Mouse (Mus musculus) neural tube, embryonic 15.5 days (tissue): ENCODE measurements around the gene Slco2a1. TPM values are rescaled to one million over a fixed set of nuclear protein-coding genes. Genes with fewer than 3 reads are reported as not detected.

Experiments
- ATAC-seq: fragments of 200-750 bp; cut with Nextera tagmentation; 2 replicates; pipeline ENCODE4 v1.8.0; 2017; ENCODE audit warnings: mild to moderate bottlenecking, moderate TSS enrichment, moderate library complexity; ENCODE audit not compliant: low FRiP score
- H3K27ac ChIP-seq: fragments of 300-500 bp; sonication (generic); replicated peaks from 2 replicates; pipeline ENCODE4 v1.5.1; 2015; ENCODE audit warnings: mild to moderate bottlenecking, inconsistent platforms
- H3K27me3 ChIP-seq: fragments of 300-500 bp; sonication (generic); replicated peaks from 2 replicates; pipeline ENCODE4 v1.6.1; 2015; ENCODE audit warnings: inconsistent platforms
- H3K36me3 ChIP-seq: fragments of 300-500 bp; sonication (generic); 2 replicates; pipeline ENCODE4 v1.6.1; 2015; ENCODE audit warnings: inconsistent platforms
- H3K4me1 ChIP-seq: fragments of 300-500 bp; sonication (generic); 2 replicates; pipeline ENCODE4 v1.6.1; 2015; ENCODE audit warnings: inconsistent platforms
- H3K4me2 ChIP-seq: fragments of 300-500 bp; sonication (generic); 2 replicates; pipeline ENCODE4 v1.6.1; 2015; ENCODE audit warnings: inconsistent platforms, mild to moderate bottlenecking, moderate library complexity
- H3K4me3 ChIP-seq: fragments of 300-500 bp; sonication (generic); replicated peaks from 2 replicates; pipeline ENCODE4 v1.5.1; 2015; ENCODE audit warnings: mild to moderate bottlenecking, inconsistent platforms
- H3K9ac ChIP-seq: fragments of 300-500 bp; sonication (generic); replicated peaks from 2 replicates; pipeline ENCODE4 v1.6.1; 2015; ENCODE audit warnings: mild to moderate bottlenecking, inconsistent platforms
- H3K9me3 ChIP-seq: fragments of 300-500 bp; sonication (generic); replicated peaks from 2 replicates; pipeline ENCODE4 v1.6.1; 2016; ENCODE audit warnings: inconsistent platforms
- WGBS: fragments of 180-500 bp; shearing (Covaris S2); methylation state at CpG from one replicate; pipeline ENCODE4 v1.1.7; 2015; ENCODE audit warnings: mixed read lengths; 5-methylcytosine and 5-hydroxymethylcytosine counted together
- polyA plus RNA-seq: library from polyadenylated mRNA; unstranded; fragments of >200 nt; fragmentation: Nextera tagmentation; extraction: Ambion mirVana; gene quantifications from 2 replicates; pipeline ENCODE4 v1.2.1, GENCODE M21; 2015

The Slco2a1 gene
- polyA plus RNA-seq, 1 experiment from 2014 or later: 2.6 TPM

DNA sequence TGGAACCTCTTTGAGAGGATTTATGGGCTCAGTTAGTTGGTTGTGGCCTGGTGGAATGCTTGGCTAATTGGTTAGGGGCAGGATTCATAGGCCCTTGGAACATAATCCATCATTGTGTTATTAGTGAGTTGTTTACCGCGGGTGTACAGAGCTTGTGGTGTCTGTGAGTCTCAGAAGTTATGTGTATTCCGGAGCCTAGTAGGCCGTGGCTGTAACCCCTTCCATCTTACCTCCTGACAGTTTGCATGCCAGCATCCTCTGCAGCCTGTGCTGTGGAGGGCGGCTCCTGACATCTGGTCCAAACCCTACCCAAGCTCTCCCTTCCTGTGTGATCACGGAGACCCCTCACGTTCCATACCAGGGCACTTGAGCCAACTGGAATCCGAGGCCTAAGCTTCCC lies 125.8 kb downstream of the Slco2a1 start:
- Histone ChIP-seq H3K4me1 (peaks cover 70% of the 10 kb centered on the region), H3K27ac (no peak overlapping the region), H3K9me3 (no peaks in the 10 kb centered on the region), H3K27me3 (no peaks in the 10 kb centered on the region), H3K9ac (peak overlapping the region; percentile 20; the same call in 1 of the 2 replicates), H3K4me2 (peak overlapping the region; percentile 79), H3K4me3 (peak overlapping the region; percentile 91), H3K36me3 (0 out of 2 replicates have a peak, but pooled peaks cover 5% of the 10 kb centered on the region)
- ATAC-seq: no peak
- 63% methylated on average over 8 of the region's 8 CpGs for WGBS

DNA sequence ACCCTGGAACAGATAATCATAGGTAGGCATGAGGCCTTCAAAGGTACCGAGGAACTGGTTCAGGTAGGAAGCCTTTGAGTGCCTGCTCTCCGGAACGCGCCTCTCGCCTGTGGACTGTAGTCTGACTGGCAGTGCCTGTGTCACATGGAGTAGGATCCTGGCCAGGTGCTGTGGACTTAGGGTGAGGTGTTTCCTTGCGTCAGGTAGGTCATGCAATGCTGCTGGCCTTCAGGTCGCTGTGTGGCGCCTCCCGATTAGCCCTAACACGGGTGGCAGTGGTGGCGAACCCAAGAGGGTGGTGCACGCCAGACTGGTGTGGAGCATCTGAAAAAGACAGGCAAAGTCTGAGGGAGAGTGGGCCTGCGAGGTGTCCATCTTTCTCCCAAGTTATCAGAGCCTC lies 126.4 kb downstream of the Slco2a1 start:
- H3K27ac ChIP-seq: no peak overlapping the region
- H3K9ac ChIP-seq: no peak overlapping the region
- peak overlapping the region; percentile 79 for H3K4me2 ChIP-seq
- H3K9me3 ChIP-seq: no peaks in the 10 kb centered on the region
- H3K4me3 ChIP-seq: peak overlapping the region; percentile 91; the same call in 1 of the 2 replicates
- peaks cover 72% of the 10 kb centered on the region for H3K4me1 ChIP-seq
- no peak for ATAC-seq
- 0 out of 2 replicates have a peak, but pooled peaks cover 5% of the 10 kb centered on the region for H3K36me3 ChIP-seq
- 92% methylated on average over 13 of the region's 13 CpGs for WGBS
- H3K27me3 ChIP-seq: no peaks in the 10 kb centered on the region

- Histone ChIP-seq H3K27me3 (no peaks in the 10 kb centered on the region), H3K27ac (no peak overlapping the region), H3K9me3 (no peaks in the 10 kb centered on the region), H3K9ac (no peak overlapping the region), H3K36me3 (0 out of 2 replicates have a peak, but pooled peaks cover 5% of the 10 kb centered on the region), H3K4me2 (no peak overlapping the region), H3K4me3 (no peak overlapping the region), H3K4me1 (peaks cover 73% of the 10 kb centered on the region)
- no peak for ATAC-seq
- WGBS: 82% methylated on average over 4 of the region's 4 CpGs
Measured at GRCm38 (mm10) chr9:103116941-103117340, 128.4 kb downstream of the Slco2a1 start.

- H3K9me3 ChIP-seq: no peaks in the 10 kb centered on the region
- H3K27me3 ChIP-seq: no peaks in the 10 kb centered on the region
- no peak overlapping the region for H3K4me2 ChIP-seq
- H3K36me3 ChIP-seq: 0 out of 2 replicates have a peak, but pooled peaks cover 5% of the 10 kb centered on the region
- H3K4me1 ChIP-seq: peaks cover 73% of the 10 kb centered on the region
- no peak overlapping the region for H3K27ac ChIP-seq
- no peak overlapping the region for H3K4me3 ChIP-seq
- no peak overlapping the region for H3K9ac ChIP-seq
- no peak for ATAC-seq
- 23% methylated on average over 5 of the region's 5 CpGs for WGBS
Measured at GRCm38 (mm10) chr9:103117495-103117894, 129.0 kb downstream of the Slco2a1 start.

GRCm38 (mm10) chr9:103117951-103118350 lies 129.4 kb downstream of the Slco2a1 start:
- no peak overlapping the region for H3K9ac ChIP-seq
- H3K27ac ChIP-seq: no peak overlapping the region
- H3K4me1 ChIP-seq: peaks cover 69% of the 10 kb centered on the region
- H3K27me3 ChIP-seq: no peaks in the 10 kb centered on the region
- no peak overlapping the region for H3K4me3 ChIP-seq
- H3K36me3 ChIP-seq: 0 out of 2 replicates have a peak, but pooled peaks cover 5% of the 10 kb centered on the region
- H3K4me2 ChIP-seq: no peak overlapping the region
- no peaks in the 10 kb centered on the region for H3K9me3 ChIP-seq
- ATAC-seq: no peak
- WGBS: 78% methylated on average over 8 of the region's 8 CpGs

DNA sequence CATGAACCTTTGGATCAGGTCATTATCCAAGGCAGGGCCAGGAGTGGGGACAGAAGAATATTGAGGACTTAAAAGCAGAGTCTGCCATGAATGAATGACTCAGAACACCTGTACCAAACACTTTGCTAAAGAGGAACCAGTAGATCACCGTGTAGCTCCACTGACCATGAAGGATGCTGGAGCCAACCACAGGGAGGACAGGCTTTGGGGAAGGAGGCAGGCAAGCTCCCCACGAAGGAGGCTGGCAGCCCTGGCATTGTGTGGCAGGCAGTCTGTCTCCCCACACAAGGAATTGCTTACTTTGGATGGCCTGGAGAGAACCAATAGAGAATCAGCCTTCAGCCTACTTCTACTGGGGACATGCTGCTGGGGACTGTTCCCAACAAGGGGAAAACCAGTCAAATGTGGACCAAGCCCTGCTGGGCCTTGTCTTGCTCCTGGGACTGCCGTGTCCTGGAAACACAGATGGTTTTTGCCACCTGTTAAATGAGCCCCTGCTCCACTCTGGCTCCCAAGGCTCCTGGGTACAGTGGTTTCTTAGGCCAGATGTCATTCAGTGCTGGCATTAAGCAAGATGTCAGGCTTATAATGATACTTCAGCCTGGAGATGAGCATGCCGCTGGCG lies 130.3 kb downstream of the Slco2a1 start:
- Histone ChIP-seq H3K27ac (no peak overlapping the region), H3K36me3 (0 out of 2 replicates have a peak, but pooled peaks cover 5% of the 10 kb centered on the region), H3K9me3 (no peaks in the 10 kb centered on the region), H3K27me3 (no peaks in the 10 kb centered on the region), H3K4me2 (no peak overlapping the region), H3K4me1 (peaks cover 61% of the 10 kb centered on the region), H3K9ac (no peak overlapping the region), H3K4me3 (no peak overlapping the region)
- ATAC-seq: no peak
- WGBS: 74% methylated on average over 5 of the region's 5 CpGs

DNA sequence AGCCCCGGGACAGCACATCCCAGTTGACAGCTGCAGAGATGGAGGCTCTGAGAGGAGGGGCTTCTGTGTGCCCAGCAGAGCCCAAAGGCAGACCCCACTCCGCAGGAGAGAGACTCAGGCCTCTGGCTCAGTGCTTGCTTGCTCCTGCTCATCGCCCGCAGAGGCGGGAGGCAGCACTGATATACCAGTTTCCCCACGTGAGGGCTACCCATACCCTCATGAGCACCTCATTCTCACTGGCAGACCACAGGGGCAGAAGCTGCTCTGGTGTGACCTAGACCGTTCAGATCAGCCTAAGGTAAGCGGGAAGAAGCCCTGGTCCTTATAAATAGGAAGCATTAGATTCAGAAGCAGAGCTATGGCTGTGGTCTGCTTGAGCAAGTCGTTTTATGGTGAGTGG lies 131.3 kb downstream of the Slco2a1 start:
- H3K27ac ChIP-seq: no peak overlapping the region; the same call in 1 of the 2 replicates
- no peak overlapping the region for H3K9ac ChIP-seq
- 84% methylated on average over 9 of the region's 9 CpGs for WGBS
- H3K36me3 ChIP-seq: 0 out of 2 replicates have a peak, but pooled peaks cover 5% of the 10 kb centered on the region
- no peaks in the 10 kb centered on the region for H3K27me3 ChIP-seq
- ATAC-seq: no peak
- H3K4me2 ChIP-seq: no peak overlapping the region
- H3K4me3 ChIP-seq: no peak overlapping the region
- peaks cover 51% of the 10 kb centered on the region for H3K4me1 ChIP-seq
- no peaks in the 10 kb centered on the region for H3K9me3 ChIP-seq

- Histone ChIP-seq H3K9me3 (no peaks in the 10 kb centered on the region), H3K27ac (no peak overlapping the region; the same call in 1 of the 2 replicates), H3K4me2 (no peak overlapping the region), H3K4me3 (no peak overlapping the region), H3K9ac (no peak overlapping the region), H3K4me1 (peaks cover 46% of the 10 kb centered on the region), H3K36me3 (0 out of 2 replicates have a peak, but pooled peaks cover 5% of the 10 kb centered on the region), H3K27me3 (no peaks in the 10 kb centered on the region)
- 53% methylated on average over 2 of the region's 2 CpGs for WGBS
- ATAC-seq: peak; percentile 12; the same call in 1 of the 2 replicates
Measured at GRCm38 (mm10) chr9:103120231-103120630, 131.7 kb downstream of the Slco2a1 start.

DNA sequence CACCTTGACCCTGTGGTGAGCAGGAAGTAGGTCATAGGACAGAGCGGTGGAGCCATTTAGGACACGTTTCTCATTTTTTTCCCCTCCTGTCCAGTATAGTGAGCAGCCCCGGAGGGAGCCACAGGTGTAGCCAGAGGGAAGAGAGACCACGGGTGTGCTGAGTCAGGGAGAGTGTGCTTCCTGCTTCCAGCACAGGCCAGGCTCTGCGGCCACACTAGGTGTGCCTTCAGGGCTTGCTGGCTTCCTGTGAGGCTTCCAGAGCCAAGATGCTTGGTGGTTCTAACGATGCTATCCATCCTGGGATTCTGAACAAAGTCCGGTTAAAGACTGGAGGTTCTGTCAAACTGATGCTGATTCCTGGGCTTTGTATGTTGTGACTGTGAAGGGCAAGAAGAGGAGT lies 133.0 kb downstream of the Slco2a1 start:
- no peak for ATAC-seq
- Histone ChIP-seq H3K36me3 (0 out of 2 replicates have a peak, but pooled peaks cover 3% of the 10 kb centered on the region), H3K4me1 (peaks cover 42% of the 10 kb centered on the region), H3K4me2 (no peak overlapping the region), H3K27ac (no peak overlapping the region), H3K9ac (no peak overlapping the region), H3K27me3 (no peaks in the 10 kb centered on the region), H3K9me3 (no peaks in the 10 kb centered on the region), H3K4me3 (no peak overlapping the region)
- WGBS: 87% methylated on average over 7 of the region's 7 CpGs

GRCm38 (mm10) chr9:103124746-103125145 lies 136.2 kb downstream of the Slco2a1 start:
- no peak overlapping the region for H3K4me3 ChIP-seq
- 91% methylated on average over 4 of the region's 4 CpGs for WGBS
- peaks cover 5% of the 10 kb centered on the region; the same call in 1 of the 2 replicates for H3K36me3 ChIP-seq
- H3K27me3 ChIP-seq: no peaks in the 10 kb centered on the region
- H3K4me2 ChIP-seq: no peak overlapping the region
- peaks cover 14% of the 10 kb centered on the region for H3K4me1 ChIP-seq
- no peak overlapping the region for H3K9ac ChIP-seq
- no peaks in the 10 kb centered on the region for H3K9me3 ChIP-seq
- no peak for ATAC-seq
- H3K27ac ChIP-seq: no peak overlapping the region

DNA sequence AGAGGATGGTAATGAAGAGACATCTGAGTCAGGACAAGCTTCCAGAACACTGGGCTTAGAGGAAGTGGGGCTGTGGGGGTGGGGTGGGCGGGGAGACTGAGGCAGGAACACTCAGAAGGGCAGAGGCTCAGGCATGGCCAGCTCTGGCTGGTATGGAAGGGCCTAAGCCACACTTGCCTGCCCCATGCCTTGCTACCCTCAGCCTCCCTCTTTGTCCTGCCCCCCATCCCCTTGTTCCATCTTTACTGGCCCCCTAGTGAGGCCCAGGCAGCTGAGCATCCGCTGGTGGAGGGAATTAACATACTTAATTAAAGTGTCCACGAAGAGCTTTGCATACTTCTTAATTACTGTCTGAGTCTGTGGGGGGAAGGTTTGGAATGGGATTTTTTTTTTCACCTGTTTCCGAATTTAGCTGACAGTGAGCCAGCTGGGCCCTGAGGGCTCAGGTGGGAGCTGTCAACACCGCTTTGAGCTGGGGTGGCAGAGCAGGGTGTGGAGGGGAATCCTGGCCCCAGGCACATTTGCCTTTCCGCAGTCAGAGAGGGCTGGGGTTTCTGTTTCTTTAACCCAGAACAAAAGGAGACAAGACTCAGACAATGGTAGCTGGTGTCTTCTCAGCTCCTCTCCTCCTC lies 145.1 kb downstream of the Slco2a1 start:
- 18% methylated on average over 6 of the region's 6 CpGs for WGBS
- ATAC-seq: no peak

More for the DNA sequence above, 145.1 kb downstream of the Slco2a1 start:
- H3K9me3 ChIP-seq: no peaks in the 10 kb centered on the region
- H3K4me3 ChIP-seq: no peak overlapping the region
- no peaks in the 10 kb centered on the region for H3K27me3 ChIP-seq
- peak overlapping the region; percentile 52 for H3K27ac ChIP-seq
- peaks cover 5% of the 10 kb centered on the region; the same call in 1 of the 2 replicates for H3K36me3 ChIP-seq
- H3K4me2 ChIP-seq: no peak overlapping the region
- H3K4me1 ChIP-seq: peaks cover 57% of the 10 kb centered on the region
- H3K9ac ChIP-seq: peak overlapping the region; percentile 11; the same call in 1 of the 2 replicates
